Mouse (Mus musculus): Measurements from ENCODE around the gene Rgl2. TPM values are rescaled to one million over a fixed set of nuclear protein-coding genes. Genes with fewer than 3 reads are reported as not detected.

Gene Rgl2
- total RNA-seq, 2 experiments from 2014 or later: 27.3 to 28.5 TPM

- no peak for DNase-seq
Observed at GRCm38 (mm10) chr17:33924577-33925283, 4.6 kb upstream of the Rgl2 start.

- DNase-seq: no peak
Observed at GRCm38 (mm10) chr17:33925406-33926116, 3.8 kb upstream of the Rgl2 start.

GRCm38 (mm10) chr17:33926207-33926932, 3.0 kb upstream of the Rgl2 start:
- no peak for DNase-seq

GRCm38 (mm10) chr17:33928251-33928947, 944 bp upstream of the Rgl2 start:
- DNase-seq: no peak

GRCm38 (mm10) chr17:33930280-33931158, 1.2 kb downstream of the Rgl2 start:
- no peak for DNase-seq

- no peak for DNase-seq
Observed at GRCm38 (mm10) chr17:33931159-33931866, 2.0 kb downstream of the Rgl2 start.

DNA sequence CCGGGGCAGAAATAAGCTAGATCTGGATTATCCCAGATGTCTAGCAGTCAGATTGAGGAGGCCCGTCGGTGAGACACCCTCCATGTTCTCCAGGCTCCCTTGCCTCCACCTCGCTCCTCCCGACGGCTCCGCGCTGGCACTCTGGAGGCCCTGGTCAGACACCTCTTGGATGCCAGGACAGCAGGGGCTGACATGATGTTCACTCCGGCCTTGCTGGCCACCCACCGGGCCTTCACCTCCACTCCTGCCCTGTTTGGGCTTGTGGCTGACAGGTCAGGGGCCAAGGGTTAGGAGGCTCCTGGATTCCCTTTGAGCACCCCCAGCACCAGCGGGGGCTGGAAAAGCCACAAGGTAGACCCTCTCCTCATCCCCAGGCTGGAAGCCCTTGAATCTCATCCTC, 2.6 kb downstream of the Rgl2 start:
- DNase-seq: no peak

DNA sequence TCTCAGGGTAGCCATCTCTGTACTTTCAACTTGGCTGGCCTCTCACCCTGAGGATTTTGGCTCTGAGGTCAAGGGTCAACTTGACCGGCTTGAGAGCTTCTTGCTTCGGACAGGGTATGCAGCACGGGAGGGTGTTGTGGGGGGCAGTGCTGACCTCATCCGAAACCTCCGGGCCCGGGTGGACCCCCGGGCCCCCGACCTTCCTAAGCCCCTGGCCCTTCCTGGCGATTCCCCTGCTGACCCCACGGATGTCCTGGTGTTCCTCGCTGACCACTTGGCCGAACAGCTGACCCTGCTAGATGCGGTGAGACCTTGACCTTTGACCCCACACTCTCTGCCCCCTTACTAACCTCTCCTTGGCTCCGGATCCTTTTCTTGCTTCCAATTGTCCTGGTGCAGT, 3.1 kb downstream of the Rgl2 start:
- no peak for DNase-seq

DNA sequence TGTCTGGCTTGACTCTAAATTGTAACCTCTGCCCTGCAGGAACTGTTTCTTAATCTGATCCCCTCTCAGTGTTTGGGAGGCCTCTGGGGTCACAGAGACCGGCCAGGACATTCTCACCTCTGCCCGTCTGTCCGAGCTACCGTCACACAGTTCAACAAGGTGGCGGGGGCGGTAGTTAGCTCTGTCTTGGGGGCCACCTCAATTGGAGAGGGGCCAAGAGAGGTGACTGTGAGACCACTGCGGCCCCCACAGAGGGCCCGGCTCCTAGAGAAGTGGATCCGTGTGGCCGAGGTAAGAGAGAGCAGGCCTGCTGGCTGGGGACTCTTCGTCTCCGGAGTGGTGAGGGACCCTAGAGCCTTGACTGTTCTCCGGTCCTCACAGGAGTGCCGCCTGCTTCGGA, 3.6 kb downstream of the Rgl2 start:
- DNase-seq: no peak

DNA sequence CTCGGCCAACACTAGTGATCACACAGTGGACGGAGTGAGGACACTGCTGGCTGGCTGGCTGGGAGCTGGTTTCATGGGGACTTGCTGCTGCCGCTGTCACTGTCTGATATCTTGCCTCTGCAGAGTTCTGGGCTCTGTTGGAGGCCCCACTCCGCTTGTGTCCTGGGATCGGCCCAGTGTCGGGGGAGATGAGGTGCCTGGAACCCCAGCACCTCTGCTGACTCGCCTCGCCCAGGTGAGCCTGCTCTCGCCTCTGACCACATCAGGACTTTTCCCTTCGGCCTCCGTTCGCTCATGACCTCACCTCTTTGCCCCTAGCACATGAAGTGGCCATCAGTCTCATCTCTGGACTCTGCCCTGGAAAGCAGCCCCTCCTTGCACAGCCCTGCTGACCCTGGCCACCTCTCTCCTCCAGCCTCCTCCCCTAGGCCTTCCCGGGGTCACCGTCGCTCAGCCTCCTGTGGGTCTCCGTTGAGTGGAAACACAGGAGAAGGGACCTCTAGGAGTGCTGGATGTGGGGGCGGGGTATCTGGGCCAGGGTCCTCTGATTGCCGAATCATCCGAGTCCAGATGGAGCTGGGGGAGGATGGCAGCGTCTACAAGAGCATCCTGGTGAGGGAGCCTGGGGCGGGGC, 6.2 kb downstream of the Rgl2 start:
- no peak for DNase-seq

GRCm38 (mm10) chr17:33936993-33937392, 7.7 kb downstream of the Rgl2 start:
- no peak for DNase-seq

GRCm38 (mm10) chr17:33938783-33939182, 9.4 kb downstream of the Rgl2 start:
- no peak for DNase-seq

DNA sequence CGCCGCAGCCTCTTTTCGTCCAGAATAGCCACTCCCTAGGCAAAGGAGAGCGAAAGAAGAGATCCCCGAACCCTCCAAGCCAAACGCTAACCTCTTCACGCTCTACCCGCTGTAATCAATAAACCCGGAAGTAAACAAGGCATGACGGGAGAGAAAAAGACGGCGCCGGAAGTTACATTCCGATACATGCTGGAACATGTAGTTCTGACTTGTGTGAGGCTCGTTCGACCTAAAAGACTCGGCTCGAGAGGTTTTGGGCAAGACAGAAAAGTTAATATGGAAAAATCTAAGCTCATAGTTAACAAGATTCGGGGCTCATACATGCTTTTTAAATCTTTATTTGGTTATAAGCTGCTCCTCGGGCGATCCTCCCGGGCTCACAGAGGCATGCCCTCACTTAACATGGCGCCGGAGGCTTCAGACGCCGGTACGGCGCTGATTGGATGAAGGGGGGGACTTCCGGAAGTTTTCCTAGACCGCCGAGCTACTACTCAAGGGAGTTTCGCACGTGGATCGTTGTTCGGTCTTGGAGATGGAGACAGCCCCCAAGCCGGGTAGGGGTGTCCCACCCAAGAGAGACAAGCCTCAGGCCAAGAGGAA, 11.0 kb downstream of the Rgl2 start, which contains the start of the genes Pfdn6 and Wdr46:
Pfdn6 (minus strand) TSS at position 138 of the 600 bp plus-strand sequence.
Wdr46 (plus strand) TSS at position 455 of the 600 bp plus-strand sequence.
- peak; percentile 73 for DNase-seq

GRCm38 (mm10) chr17:33940981-33941380, 11.6 kb downstream of the Rgl2 start:
- DNase-seq: no peak

- no peak for DNase-seq
Observed at GRCm38 (mm10) chr17:33941381-33941780, 12.0 kb downstream of the Rgl2 start.

- no peak for DNase-seq
Observed at GRCm38 (mm10) chr17:33943454-33943853, 14.1 kb downstream of the Rgl2 start.

DNA sequence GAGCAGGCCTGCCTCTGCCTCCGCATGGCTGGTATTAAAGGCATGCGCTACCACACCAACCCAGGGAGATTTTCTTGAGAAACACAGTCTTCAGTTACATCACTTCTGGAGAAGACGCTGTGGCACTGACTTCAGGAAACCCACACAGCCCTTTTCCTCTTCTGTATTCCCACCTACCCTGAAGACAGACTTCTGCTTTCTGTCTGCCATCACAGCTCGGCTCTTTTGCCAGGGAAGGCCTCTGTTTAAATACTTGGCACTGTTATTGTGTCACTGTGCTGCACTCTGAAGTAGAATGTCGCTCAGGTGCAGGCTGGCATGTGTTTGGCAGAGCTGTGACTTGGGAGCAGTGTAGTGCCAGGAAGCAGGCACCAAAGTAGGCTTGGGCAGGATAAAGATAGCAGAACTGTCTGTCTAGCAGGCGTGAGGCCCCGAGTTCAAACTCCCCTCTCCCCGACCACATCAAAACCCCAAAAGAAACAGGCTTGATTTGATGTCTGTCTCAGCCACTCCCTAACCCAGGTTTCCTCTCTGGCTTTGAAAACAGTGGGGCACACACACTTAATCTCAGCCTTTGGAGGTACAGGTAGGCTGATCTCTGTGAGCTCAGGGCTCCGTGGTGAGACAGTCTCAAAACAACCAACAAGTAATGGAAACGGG, 18.2 kb downstream of the Rgl2 start:
- DNase-seq: no peak

DNA sequence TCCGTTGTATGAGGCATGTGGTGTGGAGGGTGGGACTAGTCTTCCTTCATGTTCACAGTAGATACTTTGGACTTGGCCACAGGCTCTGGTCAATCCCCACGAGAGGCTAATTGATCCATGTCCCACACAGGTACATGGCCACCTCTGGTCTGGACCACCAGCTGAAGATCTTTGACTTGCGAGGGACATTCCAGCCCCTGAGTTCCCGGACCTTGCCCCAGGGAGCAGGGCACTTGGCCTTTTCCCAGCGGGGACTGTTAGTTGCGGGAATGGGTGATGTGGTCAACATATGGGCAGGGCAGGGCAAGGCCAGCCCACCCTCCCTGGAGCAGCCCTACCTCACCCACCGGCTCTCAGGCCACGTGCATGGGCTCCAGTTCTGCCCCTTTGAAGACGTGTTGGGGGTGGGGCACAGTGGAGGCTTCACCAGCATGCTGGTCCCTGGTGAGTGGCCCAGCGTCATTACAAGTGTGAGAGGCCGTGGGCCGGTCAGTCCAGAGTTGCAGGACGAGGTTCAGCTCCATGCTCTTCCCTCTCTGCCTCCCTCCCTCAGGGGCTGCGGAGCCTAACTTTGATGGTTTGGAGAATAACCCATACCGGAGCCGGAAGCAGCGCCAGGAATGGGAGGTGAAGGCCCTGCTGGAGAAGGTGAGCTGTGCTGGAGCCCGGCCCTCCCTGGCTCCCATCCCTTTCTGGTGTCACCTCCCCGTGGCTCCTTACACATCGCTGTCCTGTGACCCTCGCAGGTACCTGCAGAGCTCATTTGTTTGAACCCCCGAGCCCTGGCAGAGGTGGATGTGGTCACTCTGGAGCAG, 19.0 kb downstream of the Rgl2 start:
- no peak for DNase-seq
